16 mouse cellular contexts compared by ENCODE assay signal in the genomic region with DNA sequence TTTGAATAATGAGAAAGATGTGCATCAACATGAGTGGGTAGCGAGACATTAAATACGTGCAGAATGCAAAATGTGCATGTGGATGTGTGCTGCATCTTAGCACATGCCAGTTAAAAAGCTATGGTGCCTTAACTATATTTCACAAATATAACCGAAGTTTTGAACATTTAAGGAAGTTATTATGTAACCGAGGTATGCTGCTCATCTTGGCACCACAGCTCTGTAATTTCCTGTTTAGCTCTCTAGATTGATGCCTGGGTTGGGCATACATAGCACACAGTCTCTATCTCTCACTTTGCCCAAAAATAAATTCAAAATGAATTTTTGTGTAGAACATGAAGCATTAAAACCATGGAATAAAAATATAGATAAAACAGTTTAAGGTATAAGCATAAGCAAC. TPM values are rescaled to one million over a fixed set of nuclear protein-coding genes. Genes with fewer than 3 reads are reported as not detected.
"Had no signal": no experiment of that assay in that cellular context is flagged by ENCODE, and none has a peak within 500 bp of the region (broad histone marks: within the 10 kb centered on the region; RNA-seq: fewer than 3 reads in every experiment).

No protein-coding gene starts in this region.

- H3K4me3 ChIP-seq: lung, embryonic 15.5 days; megakaryocyte, embryonic 14.5 days; midbrain, embryonic 13.5 days; midbrain, embryonic 15.5 days; neural tube, embryonic 12.5 days; stomach, embryonic 15.5 days had no signal

- ATAC-seq: liver, postnatal 0 days; midbrain, embryonic 13.5 days; midbrain, embryonic 15.5 days had no signal

- DNase-seq: liver, postnatal 0 days; lung, adult 2 months; lung, postnatal 14 days; right cerebral cortex, postnatal 14 days; thymus, adult 2 months; thymus, postnatal 25 days; thymus, postnatal 4 days had no signal

- H3K27ac ChIP-seq: lung, embryonic 15.5 days; macrophage; midbrain, embryonic 13.5 days; midbrain, embryonic 15.5 days; neural tube, embryonic 12.5 days; stomach, embryonic 15.5 days; stomach, postnatal 0 days had no signal

RNA-seq across cellular contexts. Expression of a gene that starts 6.6 kb away (rescaled TPM):
- total RNA-seq: neutrophil, adult 5-6 weeks had no signal
